Mouse (Mus musculus): Measurements from ENCODE around the gene Oas1f.
"Not testable (repeated sequence)": the region's sequence is repeated elsewhere in the genome, so short reads cannot be mapped to it uniquely, and the experiment has no call there.

DNA sequence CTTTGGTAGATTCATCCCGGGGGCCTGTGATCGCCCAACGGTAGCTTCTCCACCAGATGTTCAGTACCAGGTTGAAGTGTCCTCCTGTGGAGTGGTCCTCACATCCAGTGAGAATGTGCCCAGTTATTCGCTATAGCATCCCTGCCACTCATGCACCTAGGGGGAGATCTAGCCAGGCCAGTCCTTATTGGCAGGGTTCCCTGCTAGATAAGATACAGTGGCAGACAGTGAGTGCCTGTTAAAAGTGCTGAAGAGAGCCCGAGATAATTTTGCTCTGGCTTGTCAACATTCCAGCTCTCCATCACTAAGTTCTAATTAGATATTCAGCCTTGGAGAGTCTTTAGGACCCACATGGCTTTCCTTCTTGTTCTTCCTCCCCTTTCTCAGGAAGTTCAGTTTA is 49.0 kb upstream of the Oas1f start:
- TF ChIP-seq CTCF (IDR thresholded peaks at IDR 0.05; ENCODE audit: low read depth) = not testable (repeated sequence)
- TF ChIP-seq EP300 (IDR thresholded peaks at IDR 0.05; ENCODE audit: low read depth) = peak; percentile 25; the same call in 1 of the 2 replicates

All from liver, postnatal 0 days (tissue).